Mouse (Mus musculus) heart, adult 9 months (tissue): ENCODE data around the gene Lin28a.

ENCODE experiments used
- DNase-seq, 2 experiments: peaks; one replicate each; pipeline ENCODE4 v3.0.0; 2022; ENCODE audit warnings: low spot score in 2 of 2

The Lin28a gene

GRCm38 (mm10) chr4:133980496-133980895 lies 38.1 kb downstream of the Lin28a start:
- DNase-seq = peak; percentile 49 to 75

GRCm38 (mm10) chr4:133978021-133978711 lies 40.5 kb downstream of the Lin28a start:
- no peak for DNase-seq

- no peak for DNase-seq
Observed at GRCm38 (mm10) chr4:133971741-133972140, 46.9 kb downstream of the Lin28a start.

- DNase-seq = no peak
Observed at GRCm38 (mm10) chr4:133970876-133971275, 47.8 kb downstream of the Lin28a start.

GRCm38 (mm10) chr4:133970196-133970595 lies 48.4 kb downstream of the Lin28a start:
- DNase-seq = no peak

GRCm38 (mm10) chr4:133969114-133969770 lies 49.4 kb downstream of the Lin28a start:
- no peak for DNase-seq

- DNase-seq = peak in 1 of 2 experiments; percentile 19
Observed at GRCm38 (mm10) chr4:133968150-133968921, 50.3 kb downstream of the Lin28a start, which contains the start of gene Hmgn2. Gene Hmgn2, minus strand, starts transcription at chr4:133968650.

- DNase-seq = peak; percentile 85 to 91
Observed at GRCm38 (mm10) chr4:133967866-133968149, 50.8 kb downstream of the Lin28a start.

GRCm38 (mm10) chr4:133967138-133967865 lies 51.3 kb downstream of the Lin28a start:
- peak; percentile 94 to 97 for DNase-seq

GRCm38 (mm10) chr4:133966271-133966940 lies 52.2 kb downstream of the Lin28a start:
- no peak for DNase-seq

- DNase-seq = no peak
Observed at GRCm38 (mm10) chr4:133962566-133962965, 56.1 kb downstream of the Lin28a start.

- no peak for DNase-seq
Observed at GRCm38 (mm10) chr4:133958884-133959283, 59.8 kb downstream of the Lin28a start.

- DNase-seq = no peak
Observed at GRCm38 (mm10) chr4:133956358-133956757, 62.3 kb downstream of the Lin28a start.
